Mouse (Mus musculus): ENCODE measurements around the gene Ifih1. TPM values are rescaled to one million over a fixed set of nuclear protein-coding genes. Genes with fewer than 3 reads are reported as not detected.

Ifih1 gene
- total RNA-seq, 2 experiments from 2014 or later = 3.2 to 4.3 TPM

DNA sequence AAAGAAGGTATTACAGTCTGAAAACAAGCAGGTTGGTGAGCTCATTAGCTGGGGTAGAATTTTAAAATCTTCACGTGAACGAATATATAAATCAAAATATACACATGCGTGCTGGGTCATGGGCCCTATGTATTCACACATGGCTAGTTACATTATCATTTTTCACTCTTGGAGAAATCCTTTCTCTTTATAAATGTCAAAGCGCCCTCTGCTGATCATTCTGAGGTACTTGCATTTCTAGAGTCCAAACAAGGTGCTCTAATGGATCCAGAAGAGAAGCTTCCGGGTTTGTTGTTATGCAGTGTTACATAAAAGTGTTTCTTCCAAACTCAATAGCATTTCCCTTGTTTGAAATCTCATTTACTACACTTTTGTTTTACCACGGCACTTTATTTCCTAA, 15.6 kb downstream of the Ifih1 start:
- DNase-seq = peak; percentile 13

DNA sequence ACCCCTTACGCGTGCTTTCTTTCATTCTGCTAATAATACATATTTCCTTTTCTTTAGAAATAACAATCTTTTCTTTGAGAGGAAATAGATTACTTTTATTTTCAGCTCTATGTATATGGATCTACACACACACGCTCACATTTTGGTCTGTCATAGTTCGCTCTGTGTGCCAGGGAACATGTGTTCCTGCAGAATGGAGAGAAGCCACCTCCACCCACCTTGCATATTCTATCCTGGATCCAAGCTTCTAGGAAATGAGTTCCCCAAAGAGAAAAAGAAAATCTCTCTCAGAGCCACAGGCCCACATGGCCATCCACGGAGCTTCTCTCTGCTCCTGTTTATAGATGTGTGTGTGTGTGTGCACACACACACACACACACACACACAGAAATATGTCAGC, 17.7 kb downstream of the Ifih1 start:
- no peak for DNase-seq

GRCm38 (mm10) chr2:62627728-62628127, 18.3 kb downstream of the Ifih1 start:
- no peak for DNase-seq

DNA sequence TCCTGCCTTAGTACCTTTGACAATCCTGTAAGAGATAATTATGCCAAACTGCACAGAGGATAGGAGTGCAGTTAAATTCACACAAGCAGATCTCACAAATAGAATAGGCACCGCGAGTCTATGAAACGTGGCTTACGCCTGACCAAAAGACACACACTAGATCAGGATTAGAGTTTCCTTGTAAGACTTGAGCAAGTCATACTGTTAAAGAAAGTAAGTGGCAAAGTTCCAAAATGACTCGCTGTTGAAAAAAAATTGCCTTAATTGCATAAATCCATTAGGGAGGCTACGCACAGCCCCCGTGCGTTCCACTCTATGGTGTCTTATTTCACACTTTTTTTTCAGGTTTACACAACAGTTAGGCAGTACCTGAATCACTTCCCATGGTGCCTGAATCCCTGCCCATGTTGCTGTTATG, 23.0 kb downstream of the Ifih1 start:
- DNase-seq = no peak

GRCm38 (mm10) chr2:62619679-62620078, 26.4 kb downstream of the Ifih1 start:
- no peak for DNase-seq

GRCm38 (mm10) chr2:62618934-62619341, 27.1 kb downstream of the Ifih1 start:
- DNase-seq = no peak

- DNase-seq = no peak
Measured at GRCm38 (mm10) chr2:62613133-62613532, 32.9 kb downstream of the Ifih1 start.

GRCm38 (mm10) chr2:62606205-62606604, 39.9 kb downstream of the Ifih1 start:
- no peak for DNase-seq

GRCm38 (mm10) chr2:62603530-62603929, 42.5 kb downstream of the Ifih1 start:
- no peak for DNase-seq

DNA sequence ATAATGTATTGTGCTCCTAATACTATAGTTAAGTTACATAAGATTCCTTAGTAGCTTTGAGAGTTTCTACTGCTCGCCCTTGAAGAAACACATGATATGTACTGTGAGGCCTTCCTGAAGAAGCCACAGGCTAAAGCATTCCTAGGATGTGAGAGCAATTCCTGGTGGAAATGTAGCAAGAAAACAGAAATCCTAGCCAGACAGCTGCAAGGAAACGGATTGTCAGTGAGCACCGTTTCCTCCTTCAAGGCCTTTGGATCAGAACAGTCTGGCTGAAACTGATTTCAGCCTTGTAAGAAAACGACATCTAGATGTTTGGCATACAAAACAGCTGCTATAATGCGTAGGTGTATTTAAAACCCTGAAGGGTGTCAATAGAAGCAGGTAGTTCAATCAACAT, 49.5 kb downstream of the Ifih1 start:
- no peak for DNase-seq

GRCm38 (mm10) chr2:62594491-62594890, 51.6 kb downstream of the Ifih1 start:
- no peak for DNase-seq

DNA sequence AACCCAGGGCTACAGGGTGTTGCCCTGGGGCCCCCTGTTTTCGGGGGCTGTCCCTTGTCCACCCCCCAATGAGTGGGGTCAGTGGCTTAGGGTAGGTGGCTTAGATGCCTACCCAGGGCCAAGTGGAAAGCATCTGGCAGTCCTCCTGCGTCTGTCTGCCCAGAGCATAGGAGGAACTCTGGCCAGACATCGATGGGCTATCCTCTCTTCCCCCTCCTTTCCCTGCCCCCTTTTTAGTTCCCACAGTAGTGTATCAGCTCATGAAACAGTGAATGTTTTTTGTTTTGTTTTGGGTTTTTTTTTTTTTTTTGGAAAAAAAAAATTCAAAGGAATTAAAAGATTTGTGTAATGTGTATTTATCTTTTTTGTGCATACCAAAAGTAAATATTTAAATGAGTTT, 54.5 kb downstream of the Ifih1 start:
- DNase-seq = no peak

DNA sequence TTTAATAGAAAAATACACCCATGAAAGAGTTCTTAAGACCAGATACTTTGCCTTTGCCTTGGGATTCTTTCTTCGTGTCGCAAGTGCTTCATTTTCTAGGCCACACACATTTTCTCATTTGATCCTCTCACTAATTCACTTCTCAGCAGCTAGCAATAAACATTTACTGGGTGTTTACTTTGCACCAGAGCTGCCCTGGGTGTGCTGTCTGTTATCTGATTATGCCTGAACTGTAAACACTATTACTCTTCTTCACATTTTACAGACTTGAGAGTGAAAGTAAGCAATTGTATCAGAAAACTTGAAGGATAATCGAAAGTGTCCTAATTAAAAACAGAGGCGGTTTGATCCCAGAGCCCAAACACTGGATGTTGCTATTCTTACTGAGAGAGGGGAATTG, 56.7 kb downstream of the Ifih1 start:
- DNase-seq = no peak

DNA sequence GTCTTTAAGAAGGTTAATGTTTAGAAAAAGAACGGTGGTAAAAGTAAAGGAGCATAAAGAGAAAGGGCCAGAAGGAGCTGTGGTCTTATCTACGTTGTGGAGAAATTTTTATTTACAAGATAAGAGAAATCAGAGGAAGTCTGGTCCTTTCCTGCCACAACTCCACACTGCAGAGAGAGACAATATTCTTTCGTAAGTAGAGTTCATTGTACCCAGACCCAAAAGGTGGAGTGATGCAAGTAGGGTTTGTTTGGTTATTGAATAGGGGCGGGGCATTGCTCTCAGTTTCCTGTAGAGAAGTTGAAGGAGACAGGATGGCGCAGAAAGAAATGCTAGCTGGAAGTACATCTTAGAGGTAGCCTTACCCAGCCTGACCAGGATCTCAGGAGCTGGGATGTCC, 60.3 kb downstream of the Ifih1 start:
- no peak for DNase-seq

- DNase-seq = no peak
Measured at GRCm38 (mm10) chr2:62574962-62575361, 71.1 kb downstream of the Ifih1 start.

GRCm38 (mm10) chr2:62574250-62574649, 71.8 kb downstream of the Ifih1 start:
- no peak for DNase-seq

DNA sequence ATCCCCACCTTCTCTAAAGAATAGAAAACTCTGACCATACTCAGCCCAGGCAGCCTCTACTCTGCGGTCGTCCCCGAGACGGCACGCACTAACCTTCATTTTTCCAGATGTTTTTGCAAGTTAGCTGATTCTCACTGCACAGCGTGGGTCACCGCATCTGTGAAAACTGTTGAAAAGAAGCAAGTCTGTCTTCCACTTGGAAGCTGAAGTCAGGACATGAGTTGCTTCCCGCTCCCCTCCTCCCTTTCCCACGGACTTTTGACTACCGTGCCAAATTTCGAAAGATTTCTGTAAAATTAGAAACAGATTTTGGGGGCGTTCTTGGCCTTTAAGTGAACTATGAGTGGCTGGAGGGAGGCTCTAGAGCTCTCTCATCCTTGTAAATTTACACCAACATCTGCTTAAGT, 72.3 kb downstream of the Ifih1 start, which contains the start of gene Fap:
TSS of gene Fap (minus strand) at position 323 of the 407 bp plus-strand sequence.
- DNase-seq = peak; percentile 25

DNA sequence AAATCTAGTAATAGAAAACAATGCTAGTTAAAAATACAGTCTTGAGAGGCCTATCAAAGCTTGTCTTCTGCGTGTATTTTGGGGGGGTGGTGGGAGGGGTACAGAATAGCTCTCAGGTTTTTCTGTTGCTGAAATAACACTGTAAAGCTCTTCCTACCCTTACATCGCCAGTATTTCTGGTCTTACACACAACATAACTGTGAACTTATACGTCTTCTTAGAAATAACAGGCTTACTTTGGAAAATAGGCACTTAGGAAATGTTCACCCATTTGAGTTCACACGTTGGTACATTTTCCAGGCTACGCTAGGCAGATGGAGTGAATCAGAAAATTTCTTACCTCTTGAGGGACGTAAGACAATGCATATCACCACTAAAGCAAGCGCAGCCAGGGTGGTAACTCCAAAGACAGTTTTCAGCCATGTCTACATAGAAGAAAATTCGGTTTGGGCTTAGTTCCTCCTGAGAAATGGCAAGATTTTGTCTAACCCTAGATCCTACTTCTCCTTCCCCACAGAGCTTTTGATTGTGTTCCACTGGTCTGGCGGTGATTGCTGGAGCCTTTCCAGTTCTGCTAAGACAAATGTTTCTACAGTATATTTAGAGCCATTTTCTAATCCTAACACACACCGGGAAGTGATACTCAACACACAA, 72.8 kb downstream of the Ifih1 start:
- peak; percentile 12 for DNase-seq

- DNase-seq = no peak
Measured at GRCm38 (mm10) chr2:62564687-62565086, 81.4 kb downstream of the Ifih1 start.

- no peak for DNase-seq
Measured at GRCm38 (mm10) chr2:62562661-62563485, 83.2 kb downstream of the Ifih1 start.

- DNase-seq = no peak
Measured at GRCm38 (mm10) chr2:62557417-62557816, 88.6 kb downstream of the Ifih1 start.

GRCm38 (mm10) chr2:62556349-62556748, 89.7 kb downstream of the Ifih1 start:
- DNase-seq = no peak

- peak; percentile 15 for DNase-seq
Measured at GRCm38 (mm10) chr2:62549659-62550058, 96.4 kb downstream of the Ifih1 start.

DNA sequence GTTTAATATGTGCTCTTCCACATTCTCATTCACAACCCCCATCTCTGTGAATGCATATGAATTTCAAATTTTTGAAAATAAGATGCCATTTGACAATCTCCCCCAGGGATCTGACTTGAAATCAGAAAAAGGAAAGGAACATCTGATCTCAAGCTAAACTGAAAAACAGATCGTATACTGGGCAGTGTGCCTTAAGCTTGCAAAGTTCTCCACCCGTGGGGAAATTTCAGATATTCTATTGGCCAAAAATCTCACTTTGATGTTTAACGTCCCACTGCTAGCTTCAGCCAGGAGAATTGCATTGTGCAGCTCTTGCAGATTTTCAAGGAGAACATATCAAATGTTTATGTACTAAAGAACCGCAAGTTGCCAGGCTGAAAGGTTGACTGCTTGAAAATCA, 96.9 kb downstream of the Ifih1 start:
- DNase-seq = no peak
